Mouse (Mus musculus) erythroblast, embryonic 14.5 days (primary cell): ENCODE data around the gene Acsm2. TPM values are rescaled to one million over a fixed set of nuclear protein-coding genes. Genes with fewer than 3 reads are reported as not detected.

Experiments used
- H3K27me3 ChIP-seq: 2 replicates; pipeline ENCODE4 v1.6.1; 2012; ENCODE audit warnings: inconsistent platforms; ENCODE audit not compliant: control insufficient read depth
- H3K36me3 ChIP-seq: 2 replicates; pipeline ENCODE4 v1.6.1; 2012; ENCODE audit warnings: mild to moderate bottlenecking, inconsistent platforms; ENCODE audit not compliant: control insufficient read depth
- H3K4me1 ChIP-seq: 2 replicates; pipeline ENCODE4 v1.6.1; 2012; ENCODE audit warnings: inconsistent platforms; ENCODE audit not compliant: control insufficient read depth
- H3K4me3 ChIP-seq: replicated peaks from 2 replicates; pipeline ENCODE3; 2012; ENCODE audit warnings: moderate library complexity, mild to moderate bottlenecking, inconsistent platforms
- H3K9me3 ChIP-seq: 2 replicates; pipeline ENCODE4 v1.6.1; 2012; ENCODE audit warnings: low read length, inconsistent platforms, mixed read lengths; ENCODE audit not compliant: control insufficient read depth
- GATA1 ChIP-seq: IDR thresholded peaks from 2 replicates; pipeline ENCODE4 v1.6.1; 2012; ENCODE audit warnings: low read length, inconsistent platforms, mixed read lengths
- TAL1 ChIP-seq: IDR thresholded peaks from 3 replicates; pipeline ENCODE4 v1.6.1; 2012; ENCODE audit warnings: low read length, inconsistent platforms, mixed read lengths
- polyA plus RNA-seq: library from polyadenylated mRNA; stranded (reverse); fragments of >175 nt; gene quantifications from 2 replicates; pipeline ENCODE4 v1.2.3, GENCODE M21; 2012

Acsm2 gene
- not detected in 2 replicates for polyA plus RNA-seq

- Histone ChIP-seq H3K27me3 (no peaks in the 10 kb centered on the region), H3K36me3 (no peaks in the 10 kb centered on the region), H3K9me3 (no peaks in the 10 kb centered on the region), H3K4me1 (no peaks in the 10 kb centered on the region), H3K4me3 (no peak within 1 kb of the TSS)
- TF ChIP-seq GATA1 = no peak
- TF ChIP-seq TAL1 = no peak
These were observed at the start of gene Acsm2 for GRCm38 (mm10) chr7:119554040-119554439. TSS of gene Acsm2 (plus strand) at chr7:119554340.

GRCm38 (mm10) chr7:119511143-119511542 is 43.0 kb upstream of the Acsm2 start:
- Histone ChIP-seq H3K4me1 (no peaks in the 10 kb centered on the region), H3K27me3 (no peaks in the 10 kb centered on the region), H3K4me3 (no peak overlapping the region), H3K9me3 (no peaks in the 10 kb centered on the region; the same call in 1 of the 2 replicates), H3K36me3 (no peaks in the 10 kb centered on the region)
- TF ChIP-seq GATA1 = no peak
- TF ChIP-seq TAL1 = no peak

- Histone ChIP-seq H3K36me3 (no peaks in the 10 kb centered on the region), H3K9me3 (no peaks in the 10 kb centered on the region; the same call in 1 of the 2 replicates), H3K27me3 (no peaks in the 10 kb centered on the region), H3K4me1 (no peaks in the 10 kb centered on the region), H3K4me3 (no peak overlapping the region)
- TF ChIP-seq TAL1 = no peak
- TF ChIP-seq GATA1 = no peak
These were observed 41.1 kb upstream of the Acsm2 start for GRCm38 (mm10) chr7:119513056-119513455.

GRCm38 (mm10) chr7:119515492-119516271 is 38.5 kb upstream of the Acsm2 start:
- H3K27me3 ChIP-seq = no peaks in the 10 kb centered on the region
- H3K4me3 ChIP-seq = no peak overlapping the region
- H3K9me3 ChIP-seq = no peaks in the 10 kb centered on the region; the same call in 1 of the 2 replicates
- H3K36me3 ChIP-seq = no peaks in the 10 kb centered on the region
- no peaks in the 10 kb centered on the region for H3K4me1 ChIP-seq
- TF ChIP-seq GATA1 (no peak), TAL1 (no peak)

- Histone ChIP-seq H3K4me1 (no peaks in the 10 kb centered on the region), H3K27me3 (no peaks in the 10 kb centered on the region), H3K4me3 (no peak overlapping the region), H3K9me3 (no peaks in the 10 kb centered on the region; the same call in 1 of the 2 replicates), H3K36me3 (no peaks in the 10 kb centered on the region)
- TF ChIP-seq GATA1 (no peak), TAL1 (no peak)
These were observed 37.9 kb upstream of the Acsm2 start for GRCm38 (mm10) chr7:119516272-119516558.

- no peaks in the 10 kb centered on the region for H3K27me3 ChIP-seq
- H3K4me3 ChIP-seq = no peak within 1 kb of the TSS
- TF ChIP-seq TAL1 = no peak
- TF ChIP-seq GATA1 = no peak
- no peaks in the 10 kb centered on the region for H3K36me3 ChIP-seq
- H3K9me3 ChIP-seq = no peaks in the 10 kb centered on the region
- H3K4me1 ChIP-seq = no peaks in the 10 kb centered on the region
These were observed 35.0 kb upstream of the Acsm2 start, which contains the start of gene Acsm5 for GRCm38 (mm10) chr7:119519163-119519562. TSS of gene Acsm5 (plus strand) at chr7:119519463.

- H3K4me3 ChIP-seq = no peak overlapping the region
- no peaks in the 10 kb centered on the region for H3K27me3 ChIP-seq
- no peaks in the 10 kb centered on the region for H3K36me3 ChIP-seq
- H3K9me3 ChIP-seq = no peaks in the 10 kb centered on the region
- no peaks in the 10 kb centered on the region for H3K4me1 ChIP-seq
- no peak for TF ChIP-seq GATA1
- TF ChIP-seq TAL1 = no peak
These were observed 34.5 kb upstream of the Acsm2 start for GRCm38 (mm10) chr7:119519654-119520053.

- TF ChIP-seq GATA1 = no peak
- TF ChIP-seq TAL1 = no peak
These were observed 32.3 kb upstream of the Acsm2 start for GRCm38 (mm10) chr7:119521816-119522215.

GRCm38 (mm10) chr7:119522385-119522784 is 31.8 kb upstream of the Acsm2 start:
- Histone ChIP-seq H3K9me3 (no peaks in the 10 kb centered on the region), H3K36me3 (no peaks in the 10 kb centered on the region), H3K4me1 (no peaks in the 10 kb centered on the region), H3K4me3 (no peak overlapping the region), H3K27me3 (no peaks in the 10 kb centered on the region)
- no peak for TF ChIP-seq TAL1
- no peak for TF ChIP-seq GATA1

More at GRCm38 (mm10) chr7:119521816-119522215, 32.3 kb upstream of the Acsm2 start:
- no peaks in the 10 kb centered on the region for H3K36me3 ChIP-seq
- H3K4me1 ChIP-seq = no peaks in the 10 kb centered on the region
- no peaks in the 10 kb centered on the region for H3K9me3 ChIP-seq
- H3K4me3 ChIP-seq = no peak overlapping the region
- no peaks in the 10 kb centered on the region for H3K27me3 ChIP-seq
